Mouse (Mus musculus): ENCODE measurements around the gene Dspp. TPM values are rescaled to one million over a fixed set of nuclear protein-coding genes. Genes with fewer than 3 reads are reported as not detected.

The Dspp gene
- not detected in 2 replicates for polyA plus RNA-seq (2015; fragmentation: Nextera tagmentation; extraction: Ambion mirVana)

DNA sequence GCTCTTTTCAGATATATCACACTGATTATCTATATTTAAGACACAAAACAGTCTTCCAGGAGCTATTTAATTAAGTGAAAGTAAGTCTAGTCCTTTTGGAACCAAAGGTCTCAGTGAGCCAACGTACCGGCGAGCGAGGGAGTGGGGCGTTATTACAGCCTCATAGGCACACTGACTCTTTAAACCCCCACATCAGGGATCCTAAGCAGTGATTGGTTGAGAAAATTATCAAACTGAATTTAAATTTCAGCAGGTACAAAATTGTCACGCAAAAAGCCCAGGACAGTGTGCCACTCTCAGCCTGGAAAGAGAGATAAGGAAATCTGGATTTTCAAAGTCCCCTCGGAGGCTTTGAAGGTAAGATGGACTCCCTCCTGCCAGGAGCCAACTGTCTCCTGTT, at the start of gene Dspp:
TSS of gene Dspp (plus strand) at position 301 of the 400 bp plus-strand sequence.
- ATAC-seq (replicated peaks; ENCODE audit: insufficient number of reproducible peaks, insufficient read depth, low FRiP score, low read depth): no peak
- H3K36me3 ChIP-seq: no peaks in the 10 kb centered on the region
- no peak within 1 kb of the TSS for H3K4me2 ChIP-seq
- no peak within 1 kb of the TSS for H3K9ac ChIP-seq
- H3K4me3 ChIP-seq: no peak within 1 kb of the TSS
- no peak within 1 kb of the TSS for H3K27ac ChIP-seq
- H3K27me3 ChIP-seq: no peaks in the 10 kb centered on the region
- no peaks in the 10 kb centered on the region for H3K4me1 ChIP-seq (replicated peaks)
- no peaks in the 10 kb centered on the region for H3K9me3 ChIP-seq (replicated peaks)
- WGBS: 76% methylated on average over 7 of the region's 7 CpGs

DNA sequence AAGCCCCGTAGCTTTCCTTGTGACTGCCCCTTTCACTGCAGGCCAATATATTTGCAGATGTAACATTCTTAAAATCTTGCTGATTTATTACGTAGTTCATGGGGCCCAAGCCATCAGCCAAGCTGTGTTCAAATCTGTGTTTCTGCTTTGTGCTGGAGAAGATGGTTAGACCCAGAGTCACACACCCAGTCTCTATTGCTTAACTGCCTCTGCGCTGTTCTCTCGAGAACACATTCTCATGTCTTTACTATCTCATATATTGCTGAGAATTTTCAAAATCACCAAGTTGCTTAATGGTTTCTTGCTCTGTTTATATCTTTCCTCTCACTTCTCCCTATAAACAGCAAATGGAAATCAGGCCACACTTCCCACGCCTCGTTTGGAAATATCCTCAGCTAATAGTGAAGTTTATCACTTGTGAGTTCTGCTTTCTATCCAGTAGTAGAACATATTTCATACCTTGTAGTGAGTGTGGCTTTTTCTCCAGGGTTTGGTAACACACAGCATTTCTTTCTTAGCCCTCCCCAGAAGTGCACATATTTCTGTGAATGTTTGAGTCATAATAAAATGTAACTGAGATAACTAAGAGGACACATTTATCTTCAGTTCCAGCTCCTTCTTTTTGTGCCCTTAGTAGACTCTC, 46.4 kb upstream of the Dspp start:
- Histone ChIP-seq H3K4me3 (no peak overlapping the region), H3K4me2 (no peak overlapping the region), H3K9me3 (replicated peaks) (no peaks in the 10 kb centered on the region), H3K27me3 (no peaks in the 10 kb centered on the region), H3K4me1 (replicated peaks) (no peaks in the 10 kb centered on the region; the same call in none of the 2 replicates), H3K36me3 (no peaks in the 10 kb centered on the region), H3K9ac (no peak overlapping the region), H3K27ac (no peak overlapping the region)
- ATAC-seq (replicated peaks; ENCODE audit: insufficient number of reproducible peaks, insufficient read depth, low FRiP score, low read depth): no peak
- 69% methylated on average over 6 of the region's 6 CpGs for WGBS

GRCm38 (mm10) chr5:104126561-104127320, 43.8 kb upstream of the Dspp start:
- no peak for ATAC-seq (replicated peaks; ENCODE audit: insufficient number of reproducible peaks, insufficient read depth, low FRiP score, low read depth)
- 64% methylated on average over 12 of the region's 12 CpGs for WGBS

DNA sequence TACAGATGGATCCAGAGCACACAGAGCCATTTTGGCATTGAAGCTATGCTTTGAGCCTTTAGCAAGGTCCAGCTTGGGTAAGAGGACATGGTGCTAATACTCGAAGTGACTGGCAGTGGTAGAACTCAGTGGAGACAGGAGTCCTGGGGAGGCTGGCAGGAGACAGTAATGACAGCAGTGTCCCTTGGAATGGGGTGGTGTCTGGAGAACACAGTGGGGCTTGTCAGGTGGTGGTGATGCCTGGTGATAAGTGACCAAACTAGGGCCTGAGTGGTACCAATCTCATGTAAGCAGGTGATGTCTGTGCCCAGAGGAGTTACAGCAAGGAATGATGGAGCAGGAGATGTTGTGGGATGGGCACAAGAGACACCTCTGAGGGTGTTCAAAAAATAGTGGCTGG, 43.2 kb upstream of the Dspp start:
- Histone ChIP-seq H3K27ac (peak overlapping the region; percentile 51), H3K4me1 (replicated peaks) (no peaks in the 10 kb centered on the region; the same call in none of the 2 replicates), H3K36me3 (no peaks in the 10 kb centered on the region), H3K4me3 (no peak overlapping the region), H3K4me2 (no peak overlapping the region), H3K9ac (no peak overlapping the region), H3K27me3 (no peaks in the 10 kb centered on the region), H3K9me3 (replicated peaks) (no peaks in the 10 kb centered on the region)
- no peak for ATAC-seq (replicated peaks; ENCODE audit: insufficient number of reproducible peaks, insufficient read depth, low FRiP score, low read depth)
- WGBS: 65% methylated on average over 1 of the region's 1 CpGs

More at GRCm38 (mm10) chr5:104126561-104127320, 43.8 kb upstream of the Dspp start:
- Histone ChIP-seq H3K4me1 (replicated peaks) (no peaks in the 10 kb centered on the region; the same call in none of the 2 replicates), H3K9ac (no peak overlapping the region), H3K27ac (peak overlapping the region; percentile 51), H3K4me3 (no peak overlapping the region), H3K4me2 (no peak overlapping the region), H3K36me3 (no peaks in the 10 kb centered on the region), H3K27me3 (no peaks in the 10 kb centered on the region), H3K9me3 (replicated peaks) (no peaks in the 10 kb centered on the region)

- no peaks in the 10 kb centered on the region for H3K27me3 ChIP-seq
- H3K4me1 ChIP-seq (replicated peaks): no peaks in the 10 kb centered on the region; the same call in none of the 2 replicates
- H3K36me3 ChIP-seq: no peaks in the 10 kb centered on the region
- no peak; the same call in 1 of the 2 replicates for ATAC-seq (replicated peaks; ENCODE audit: insufficient number of reproducible peaks, insufficient read depth, low FRiP score, low read depth)
- peak overlapping the region; percentile 60 for H3K27ac ChIP-seq
- H3K4me3 ChIP-seq: no peak overlapping the region
- H3K4me2 ChIP-seq: no peak overlapping the region
- WGBS: 41% methylated on average over 12 of the region's 12 CpGs
- H3K9ac ChIP-seq: no peak overlapping the region
- H3K9me3 ChIP-seq (replicated peaks): no peaks in the 10 kb centered on the region
These were observed 42.1 kb upstream of the Dspp start for GRCm38 (mm10) chr5:104128281-104129031.

GRCm38 (mm10) chr5:104130891-104131290, 39.6 kb upstream of the Dspp start:
- no peak for ATAC-seq (replicated peaks; ENCODE audit: insufficient number of reproducible peaks, insufficient read depth, low FRiP score, low read depth)
- WGBS: 82% methylated on average over 4 of the region's 4 CpGs

GRCm38 (mm10) chr5:104131544-104131943, 39.0 kb upstream of the Dspp start:
- ATAC-seq (replicated peaks; ENCODE audit: insufficient number of reproducible peaks, insufficient read depth, low FRiP score, low read depth): no peak
- no peaks in the 10 kb centered on the region for H3K27me3 ChIP-seq
- H3K9me3 ChIP-seq (replicated peaks): no peaks in the 10 kb centered on the region
- no peaks in the 10 kb centered on the region; the same call in none of the 2 replicates for H3K4me1 ChIP-seq (replicated peaks)
- no peak overlapping the region for H3K4me3 ChIP-seq
- H3K36me3 ChIP-seq: no peaks in the 10 kb centered on the region
- no peak overlapping the region for H3K4me2 ChIP-seq
- WGBS: 48% methylated on average over 4 of the region's 4 CpGs
- no peak overlapping the region for H3K27ac ChIP-seq
- no peak overlapping the region for H3K9ac ChIP-seq

More at GRCm38 (mm10) chr5:104130891-104131290, 39.6 kb upstream of the Dspp start:
- H3K27me3 ChIP-seq: no peaks in the 10 kb centered on the region
- H3K4me3 ChIP-seq: no peak overlapping the region
- no peak overlapping the region for H3K9ac ChIP-seq
- H3K36me3 ChIP-seq: no peaks in the 10 kb centered on the region
- no peak overlapping the region for H3K27ac ChIP-seq
- H3K4me2 ChIP-seq: no peak overlapping the region
- no peaks in the 10 kb centered on the region; the same call in none of the 2 replicates for H3K4me1 ChIP-seq (replicated peaks)
- H3K9me3 ChIP-seq (replicated peaks): no peaks in the 10 kb centered on the region

- Histone ChIP-seq H3K36me3 (no peaks in the 10 kb centered on the region), H3K27me3 (no peaks in the 10 kb centered on the region), H3K4me3 (no peak overlapping the region), H3K27ac (no peak overlapping the region), H3K4me2 (no peak overlapping the region), H3K4me1 (replicated peaks) (no peaks in the 10 kb centered on the region), H3K9ac (no peak overlapping the region), H3K9me3 (replicated peaks) (no peaks in the 10 kb centered on the region)
- WGBS: 59% methylated on average over 4 of the region's 4 CpGs
- ATAC-seq (replicated peaks; ENCODE audit: insufficient number of reproducible peaks, insufficient read depth, low FRiP score, low read depth): no peak
These were observed 36.8 kb upstream of the Dspp start for GRCm38 (mm10) chr5:104133752-104134151.

- Histone ChIP-seq H3K9me3 (replicated peaks) (no peaks in the 10 kb centered on the region), H3K36me3 (no peaks in the 10 kb centered on the region), H3K27ac (no peak overlapping the region), H3K4me2 (no peak overlapping the region), H3K27me3 (no peaks in the 10 kb centered on the region), H3K4me1 (replicated peaks) (no peaks in the 10 kb centered on the region), H3K9ac (no peak overlapping the region), H3K4me3 (no peak overlapping the region)
- 59% methylated on average over 10 of the region's 10 CpGs for WGBS
- ATAC-seq (replicated peaks; ENCODE audit: insufficient number of reproducible peaks, insufficient read depth, low FRiP score, low read depth): no peak
These were observed 32.5 kb upstream of the Dspp start for GRCm38 (mm10) chr5:104137920-104138541.

GRCm38 (mm10) chr5:104141067-104141466, 29.4 kb upstream of the Dspp start:
- Histone ChIP-seq H3K27ac (no peak overlapping the region), H3K36me3 (no peaks in the 10 kb centered on the region), H3K4me2 (no peak overlapping the region), H3K4me1 (replicated peaks) (no peaks in the 10 kb centered on the region), H3K4me3 (no peak overlapping the region), H3K27me3 (no peaks in the 10 kb centered on the region), H3K9me3 (replicated peaks) (no peaks in the 10 kb centered on the region), H3K9ac (no peak overlapping the region)
- WGBS: 76% methylated on average over 2 of the region's 2 CpGs
- no peak for ATAC-seq (replicated peaks; ENCODE audit: insufficient number of reproducible peaks, insufficient read depth, low FRiP score, low read depth)

- Histone ChIP-seq H3K9ac (no peak overlapping the region), H3K36me3 (no peaks in the 10 kb centered on the region), H3K4me3 (no peak overlapping the region), H3K27ac (no peak overlapping the region), H3K4me2 (no peak overlapping the region), H3K27me3 (no peaks in the 10 kb centered on the region), H3K9me3 (replicated peaks) (no peaks in the 10 kb centered on the region), H3K4me1 (replicated peaks) (no peaks in the 10 kb centered on the region)
- WGBS: 77% methylated on average over 4 of the region's 4 CpGs
- ATAC-seq (replicated peaks; ENCODE audit: insufficient number of reproducible peaks, insufficient read depth, low FRiP score, low read depth): no peak
These were observed 26.5 kb upstream of the Dspp start for GRCm38 (mm10) chr5:104144057-104144456.

Measured in heart, embryonic 15.5 days (tissue).